Mouse (Mus musculus): ENCODE results near the gene Dnhd1. TPM values are rescaled to one million over a fixed set of nuclear protein-coding genes. Genes with fewer than 3 reads are reported as not detected.

The Dnhd1 gene
- polyA plus RNA-seq, 1 experiment from 2014 or later, result 1.5 TPM

DNA sequence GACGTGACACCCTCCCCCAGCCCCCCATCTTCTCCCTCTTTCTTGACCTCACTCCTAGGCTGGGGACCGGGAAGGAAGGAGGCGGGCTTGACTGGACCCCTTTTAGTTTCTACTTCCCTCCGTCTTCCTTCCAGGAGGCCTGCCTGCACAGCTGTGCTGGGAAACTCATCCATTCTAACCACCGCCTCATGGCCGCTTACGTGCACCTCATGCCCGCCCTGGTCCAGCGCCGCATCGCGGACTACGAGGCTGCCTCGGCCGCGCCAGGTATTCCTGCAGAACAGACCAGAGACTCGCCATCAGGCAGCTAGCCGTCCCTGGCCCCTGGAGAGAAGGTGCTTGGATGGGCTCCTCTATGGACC is 9.8 kb upstream of the Dnhd1 start:
- Histone ChIP-seq H3K4me2 (peak overlapping the region; percentile 94), H3K9ac (replicated peaks) (peak overlapping the region; percentile 81), H3K27ac (peak overlapping the region; percentile 83), H3K4me3 (replicated peaks) (peak overlapping the region; percentile 73), H3K4me1 (replicated peaks) (peaks cover 23% of the 10 kb centered on the region), H3K27me3 (no peaks in the 10 kb centered on the region), H3K9me3 (no peaks in the 10 kb centered on the region), H3K36me3 (peaks cover 37% of the 10 kb centered on the region)
- no peak; the same call in 1 of the 2 replicates for ATAC-seq (ENCODE audit: insufficient number of reproducible peaks, insufficient read depth, low FRiP score, low TSS enrichment, low read depth)
- WGBS, result 1% methylated on average over 18 of the region's 18 CpGs

DNA sequence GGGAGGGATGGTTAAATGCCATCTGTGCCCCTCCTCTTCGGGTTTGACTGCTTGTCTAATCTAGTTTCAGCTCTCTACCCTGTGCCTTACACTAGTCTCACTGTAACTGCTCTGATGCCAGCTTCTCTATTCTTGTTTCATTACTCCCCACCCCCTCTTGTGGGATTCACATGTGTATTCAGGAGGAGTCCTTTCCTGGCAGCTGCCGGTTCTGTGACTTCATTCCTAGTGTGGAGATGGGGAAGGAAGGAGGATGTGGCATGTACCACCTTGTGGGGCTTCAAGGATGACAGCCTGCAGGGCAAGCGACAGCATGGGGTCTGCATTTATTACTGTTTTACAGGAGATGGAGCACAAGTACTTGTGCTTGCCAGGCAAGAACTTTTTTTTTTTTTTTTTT is 8.7 kb upstream of the Dnhd1 start:
- H3K4me3 ChIP-seq (replicated peaks), result no peak overlapping the region
- ATAC-seq (ENCODE audit: insufficient number of reproducible peaks, insufficient read depth, low FRiP score, low TSS enrichment, low read depth), result no peak
- H3K27ac ChIP-seq, result no peak overlapping the region
- H3K9me3 ChIP-seq, result no peaks in the 10 kb centered on the region
- H3K4me1 ChIP-seq (replicated peaks), result peaks cover 23% of the 10 kb centered on the region
- H3K9ac ChIP-seq (replicated peaks), result no peak overlapping the region
- H3K4me2 ChIP-seq, result peak overlapping the region; percentile 94
- H3K27me3 ChIP-seq, result no peaks in the 10 kb centered on the region
- WGBS, result 86% methylated on average over 3 of the region's 3 CpGs
- H3K36me3 ChIP-seq, result peaks cover 26% of the 10 kb centered on the region

DNA sequence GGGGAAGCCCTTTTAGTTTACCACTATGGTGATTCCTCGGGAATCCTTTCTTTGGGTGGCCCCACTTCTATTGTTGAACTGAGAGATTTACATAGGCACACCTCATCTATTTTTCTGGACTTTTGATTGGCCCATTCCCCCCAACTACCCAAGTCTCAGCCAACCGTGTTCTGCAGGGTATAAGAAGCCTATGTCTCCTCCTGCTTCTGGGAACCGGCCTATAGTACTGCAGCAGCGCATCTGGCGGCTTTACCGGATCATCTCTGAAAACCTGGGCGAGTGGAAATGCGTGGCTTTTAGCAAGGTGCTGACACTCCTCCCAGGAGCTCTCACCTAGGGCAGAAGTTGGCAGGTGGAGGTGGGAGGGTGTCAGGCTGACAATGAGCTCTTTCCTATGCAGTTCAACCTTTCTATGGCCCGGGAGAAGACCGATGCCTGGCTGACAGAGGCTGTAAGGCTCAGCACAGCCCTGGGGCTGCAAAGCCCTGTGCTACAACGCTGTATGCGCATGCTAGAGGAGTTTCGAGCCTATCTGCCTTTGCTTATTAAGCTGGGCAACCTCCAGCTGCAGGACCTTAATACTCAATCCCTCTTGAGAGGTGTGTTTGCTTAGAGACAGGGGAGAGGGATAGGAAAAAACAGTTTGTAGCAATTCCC is 35.0 kb downstream of the Dnhd1 start:
- no peak overlapping the region for H3K9ac ChIP-seq (replicated peaks)
- no peaks in the 10 kb centered on the region for H3K4me1 ChIP-seq (replicated peaks)
- H3K4me2 ChIP-seq, result peak overlapping the region; percentile 40
- no peak overlapping the region for H3K27ac ChIP-seq
- peak; percentile 63; the same call in 1 of the 2 replicates for ATAC-seq (ENCODE audit: insufficient number of reproducible peaks, insufficient read depth, low FRiP score, low TSS enrichment, low read depth)
- H3K27me3 ChIP-seq, result no peaks in the 10 kb centered on the region
- no peaks in the 10 kb centered on the region for H3K9me3 ChIP-seq
- WGBS, result 15% methylated on average over 13 of the region's 13 CpGs
- no peak overlapping the region for H3K4me3 ChIP-seq (replicated peaks)
- H3K36me3 ChIP-seq, result no peaks in the 10 kb centered on the region

DNA sequence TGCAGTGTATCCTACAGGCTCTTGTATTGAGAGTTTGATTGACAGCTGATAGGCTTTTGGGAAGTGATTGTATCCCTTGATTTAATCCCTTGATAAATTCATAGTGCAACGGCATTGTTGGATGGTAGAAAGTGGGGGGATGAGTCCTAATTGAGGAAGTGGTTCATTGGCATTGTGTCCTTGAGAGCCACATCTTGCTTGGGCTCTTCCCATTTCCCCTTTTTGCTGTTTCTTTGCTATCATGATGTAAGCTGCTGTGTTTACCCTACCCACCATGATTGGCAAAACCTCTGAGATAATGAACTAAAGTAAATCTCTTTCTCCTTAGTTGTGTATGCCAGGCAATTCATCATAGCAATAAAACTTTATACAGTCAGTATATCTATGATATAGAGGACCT is 40.2 kb downstream of the Dnhd1 start:
- Histone ChIP-seq H3K27me3 (no peaks in the 10 kb centered on the region), H3K36me3 (no peaks in the 10 kb centered on the region), H3K4me3 (replicated peaks) (no peak overlapping the region), H3K9me3 (no peaks in the 10 kb centered on the region), H3K4me1 (replicated peaks) (no peaks in the 10 kb centered on the region), H3K9ac (replicated peaks) (no peak overlapping the region), H3K4me2 (no peak overlapping the region), H3K27ac (no peak overlapping the region)
- WGBS, result 92% methylated on average over 1 of the region's 1 CpGs
- ATAC-seq (ENCODE audit: insufficient number of reproducible peaks, insufficient read depth, low FRiP score, low TSS enrichment, low read depth), result no peak

DNA sequence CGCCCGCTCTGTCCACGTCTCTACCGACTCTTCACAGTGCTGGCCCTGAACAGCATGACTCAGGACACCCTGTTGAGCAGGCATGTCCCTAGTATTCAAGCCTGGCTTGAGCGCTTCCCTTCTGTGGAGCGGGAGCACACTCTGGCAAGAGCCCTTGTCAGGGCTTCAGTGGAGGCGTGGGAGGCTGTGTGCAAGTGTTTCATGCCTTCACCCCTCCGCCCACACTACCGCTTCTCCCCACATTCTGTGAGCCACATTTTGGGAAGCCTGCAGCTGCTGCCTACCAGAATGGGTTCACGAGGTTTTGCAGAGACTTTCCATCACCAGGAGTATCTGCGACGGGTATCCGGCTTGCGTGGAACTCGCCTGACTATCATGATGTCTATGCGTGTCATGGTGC is 52.6 kb downstream of the Dnhd1 start:
- Histone ChIP-seq H3K27me3 (no peaks in the 10 kb centered on the region), H3K4me3 (replicated peaks) (no peak overlapping the region), H3K4me1 (replicated peaks) (no peaks in the 10 kb centered on the region), H3K9ac (replicated peaks) (no peak overlapping the region), H3K9me3 (0 out of 2 replicates have a peak, but pooled peaks cover 3% of the 10 kb centered on the region), H3K27ac (no peak overlapping the region), H3K4me2 (no peak overlapping the region), H3K36me3 (no peaks in the 10 kb centered on the region)
- WGBS, result 88% methylated on average over 16 of the region's 16 CpGs
- ATAC-seq (ENCODE audit: insufficient number of reproducible peaks, insufficient read depth, low FRiP score, low TSS enrichment, low read depth), result no peak

DNA sequence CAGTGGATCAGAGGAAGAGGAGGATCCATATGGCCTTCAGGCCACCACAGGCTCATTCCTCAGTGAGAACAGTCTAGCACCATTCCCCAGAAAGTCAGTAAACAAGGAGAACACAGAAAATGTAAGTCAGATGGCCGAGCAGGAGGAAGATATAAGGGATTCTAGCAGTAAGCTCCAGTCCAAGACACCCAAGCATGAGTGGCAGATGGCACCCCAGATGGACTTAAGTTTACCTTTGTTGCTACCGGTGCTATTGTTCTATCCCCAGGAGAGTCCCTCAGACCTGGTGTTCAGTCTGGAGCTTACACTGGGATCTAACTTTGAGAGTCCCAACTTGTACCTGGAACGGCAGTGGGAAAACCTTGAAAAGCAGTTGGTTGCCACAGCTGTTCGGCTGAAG is 53.2 kb downstream of the Dnhd1 start:
- Histone ChIP-seq H3K9ac (replicated peaks) (no peak overlapping the region), H3K9me3 (0 out of 2 replicates have a peak, but pooled peaks cover 3% of the 10 kb centered on the region), H3K27ac (no peak overlapping the region), H3K4me2 (no peak overlapping the region), H3K36me3 (no peaks in the 10 kb centered on the region), H3K27me3 (no peaks in the 10 kb centered on the region), H3K4me3 (replicated peaks) (no peak overlapping the region), H3K4me1 (replicated peaks) (no peaks in the 10 kb centered on the region)
- no peak for ATAC-seq (ENCODE audit: insufficient number of reproducible peaks, insufficient read depth, low FRiP score, low TSS enrichment, low read depth)
- 87% methylated on average over 4 of the region's 4 CpGs for WGBS

DNA sequence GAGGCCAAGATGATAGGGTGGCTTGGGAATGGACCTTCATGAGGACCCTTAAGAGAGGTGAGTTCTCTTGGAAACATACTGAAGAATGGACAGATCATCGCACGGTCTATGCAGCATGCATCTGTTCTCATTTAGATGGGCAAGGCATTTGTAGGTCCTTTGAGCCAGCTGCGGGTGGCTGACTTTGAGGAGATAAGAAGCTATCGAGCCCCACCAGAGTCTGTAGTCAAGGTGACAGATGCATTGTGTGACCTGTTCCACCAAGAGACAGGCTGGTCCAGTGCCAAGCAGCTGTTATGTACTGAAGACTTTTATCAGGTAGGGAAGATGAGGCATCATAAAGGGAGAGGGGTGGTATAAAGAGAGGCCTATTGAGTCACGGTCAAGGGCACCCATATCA is 58.1 kb downstream of the Dnhd1 start:
- Histone ChIP-seq H3K4me2 (no peak overlapping the region), H3K9ac (replicated peaks) (no peak overlapping the region), H3K36me3 (no peaks in the 10 kb centered on the region), H3K27me3 (no peaks in the 10 kb centered on the region), H3K4me1 (replicated peaks) (no peaks in the 10 kb centered on the region), H3K9me3 (no peaks in the 10 kb centered on the region), H3K4me3 (replicated peaks) (no peak overlapping the region), H3K27ac (no peak overlapping the region)
- ATAC-seq (ENCODE audit: insufficient number of reproducible peaks, insufficient read depth, low FRiP score, low TSS enrichment, low read depth), result no peak
- 92% methylated on average over 5 of the region's 5 CpGs for WGBS

DNA sequence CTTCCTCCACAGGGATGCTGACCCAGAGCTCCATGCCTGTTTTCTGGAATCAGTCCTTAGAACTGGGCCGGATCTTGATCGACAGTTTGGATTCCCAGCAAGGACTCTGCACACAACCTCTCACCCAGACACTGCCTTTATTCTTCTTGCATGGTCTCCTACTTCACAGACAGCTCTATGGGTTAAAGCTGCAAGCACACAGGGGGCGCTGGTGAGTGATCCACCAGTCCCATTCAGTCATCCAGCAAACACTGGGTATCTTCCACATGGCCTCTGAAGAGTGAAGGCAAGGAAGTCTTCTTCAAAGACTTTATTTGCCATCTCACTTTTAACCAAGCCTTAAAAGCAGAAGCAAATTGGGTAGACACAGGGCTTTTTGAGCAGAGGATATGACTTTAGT is 64.7 kb downstream of the Dnhd1 start:
- ATAC-seq (ENCODE audit: insufficient number of reproducible peaks, insufficient read depth, low FRiP score, low TSS enrichment, low read depth), result no peak
- WGBS, result 59% methylated on average over 3 of the region's 3 CpGs
- Histone ChIP-seq H3K9me3 (no peaks in the 10 kb centered on the region), H3K27me3 (no peaks in the 10 kb centered on the region), H3K9ac (replicated peaks) (no peak overlapping the region), H3K27ac (no peak overlapping the region), H3K4me1 (replicated peaks) (no peaks in the 10 kb centered on the region), H3K4me2 (no peak overlapping the region), H3K4me3 (replicated peaks) (no peak overlapping the region), H3K36me3 (no peaks in the 10 kb centered on the region)

DNA sequence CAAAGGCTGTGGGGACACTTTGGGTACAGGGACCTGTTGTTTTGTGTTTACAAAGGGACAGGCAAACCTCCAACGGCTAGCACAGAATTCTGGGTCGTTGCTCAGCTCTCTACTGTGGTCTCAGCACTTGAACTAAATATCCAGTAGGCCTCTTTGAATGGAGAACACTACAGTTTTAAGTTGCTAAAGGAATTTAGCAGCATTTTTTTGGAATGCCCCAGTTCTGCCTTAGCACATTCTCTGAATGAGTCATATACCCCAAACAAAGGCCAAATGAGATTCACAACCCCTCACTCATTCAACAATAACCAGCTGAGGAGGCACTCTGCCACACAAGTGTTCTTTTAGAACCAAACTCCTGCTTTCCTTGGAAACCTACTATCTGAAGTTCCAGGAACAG is 71.3 kb downstream of the Dnhd1 start:
- no peaks in the 10 kb centered on the region for H3K9me3 ChIP-seq
- H3K4me1 ChIP-seq (replicated peaks), result no peaks in the 10 kb centered on the region
- H3K4me2 ChIP-seq, result no peak overlapping the region
- no peak overlapping the region for H3K27ac ChIP-seq
- no peak overlapping the region for H3K4me3 ChIP-seq (replicated peaks)
- no peak overlapping the region for H3K9ac ChIP-seq (replicated peaks)
- no peaks in the 10 kb centered on the region for H3K36me3 ChIP-seq
- 64% methylated on average over 2 of the region's 2 CpGs for WGBS
- no peak for ATAC-seq (ENCODE audit: insufficient number of reproducible peaks, insufficient read depth, low FRiP score, low TSS enrichment, low read depth)
- no peaks in the 10 kb centered on the region for H3K27me3 ChIP-seq

DNA sequence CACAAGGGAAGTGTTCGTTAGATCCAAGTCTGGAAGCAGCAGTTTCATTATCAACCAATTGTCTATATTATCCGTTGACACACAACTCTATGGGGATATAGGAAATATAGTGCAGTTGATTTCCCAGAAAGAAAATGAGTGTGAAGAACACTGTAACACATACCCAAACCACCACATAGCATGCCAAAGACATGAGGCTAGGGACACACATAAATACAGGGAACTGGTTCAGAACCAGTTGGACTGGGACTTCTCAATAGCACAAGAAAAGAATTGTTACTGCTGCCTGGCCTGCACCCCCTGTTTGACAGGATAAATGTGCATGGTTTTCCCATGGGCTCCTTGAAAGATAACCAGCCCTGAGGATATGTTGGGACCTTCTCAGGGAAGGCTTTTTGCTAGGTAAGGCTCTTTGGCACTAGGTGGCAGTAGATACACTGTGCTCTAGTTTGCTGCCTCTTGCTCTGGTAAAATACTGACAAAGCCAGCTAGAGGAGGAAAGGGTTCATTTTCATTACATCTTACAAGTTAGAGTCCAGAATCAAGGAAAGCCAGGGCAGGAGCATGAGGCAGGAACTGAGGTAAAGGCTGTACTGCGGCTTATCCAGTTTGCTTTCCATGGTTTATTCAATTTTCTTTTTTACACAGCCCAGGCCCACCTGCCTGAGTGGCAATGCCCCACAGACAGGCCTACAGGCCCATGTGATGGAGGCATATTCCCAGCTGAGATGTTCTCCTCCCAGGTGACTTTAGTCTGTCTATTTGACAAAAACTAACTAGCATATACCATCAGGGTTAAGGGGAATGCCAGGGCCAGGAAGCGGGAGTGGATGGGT is 75.7 kb downstream of the Dnhd1 start:
- Histone ChIP-seq H3K27ac (no peak overlapping the region), H3K9me3 (no peaks in the 10 kb centered on the region), H3K27me3 (no peaks in the 10 kb centered on the region), H3K4me1 (replicated peaks) (no peaks in the 10 kb centered on the region), H3K4me3 (replicated peaks) (no peak overlapping the region), H3K36me3 (peaks cover 29% of the 10 kb centered on the region), H3K9ac (replicated peaks) (no peak overlapping the region), H3K4me2 (no peak overlapping the region)
- WGBS, result 82% methylated on average over 4 of the region's 4 CpGs
- ATAC-seq (ENCODE audit: insufficient number of reproducible peaks, insufficient read depth, low FRiP score, low TSS enrichment, low read depth), result peak; percentile 75; the same call in 1 of the 2 replicates

DNA sequence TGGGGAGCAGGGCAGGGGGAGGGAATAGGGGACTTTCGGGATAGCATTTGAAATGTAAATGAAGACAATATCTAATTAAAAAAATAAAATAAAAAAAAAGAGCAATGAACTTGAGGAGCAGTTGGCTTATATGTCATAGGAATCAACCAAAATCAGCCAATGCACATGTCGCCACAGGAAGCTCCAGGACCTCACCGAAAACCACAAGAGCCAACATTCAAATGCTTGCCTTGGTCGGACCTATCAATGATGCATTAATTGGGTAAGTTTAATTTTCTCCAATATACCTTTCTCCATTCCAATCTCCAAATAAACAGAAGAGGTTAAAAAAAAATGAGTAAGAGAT is 76.3 kb downstream of the Dnhd1 start:
- Histone ChIP-seq H3K4me3 (replicated peaks) (no peak overlapping the region), H3K27me3 (no peaks in the 10 kb centered on the region), H3K27ac (no peak overlapping the region), H3K4me1 (replicated peaks) (no peaks in the 10 kb centered on the region), H3K9me3 (no peaks in the 10 kb centered on the region), H3K4me2 (no peak overlapping the region), H3K36me3 (peaks cover 35% of the 10 kb centered on the region), H3K9ac (replicated peaks) (no peak overlapping the region)
- 94% methylated on average over 4 of the region's 4 CpGs for WGBS
- ATAC-seq (ENCODE audit: insufficient number of reproducible peaks, insufficient read depth, low FRiP score, low TSS enrichment, low read depth), result no peak

All from limb, embryonic 12.5 days (tissue).